Mouse (Mus musculus): ENCODE measurements at regions not wholly inside any gene's neighbourhood (a gene's known extent, or its start where the extent isn't known, plus 50 kb on each side); places are given as distances from the start of the nearest gene placed in this dataset.

DNA sequence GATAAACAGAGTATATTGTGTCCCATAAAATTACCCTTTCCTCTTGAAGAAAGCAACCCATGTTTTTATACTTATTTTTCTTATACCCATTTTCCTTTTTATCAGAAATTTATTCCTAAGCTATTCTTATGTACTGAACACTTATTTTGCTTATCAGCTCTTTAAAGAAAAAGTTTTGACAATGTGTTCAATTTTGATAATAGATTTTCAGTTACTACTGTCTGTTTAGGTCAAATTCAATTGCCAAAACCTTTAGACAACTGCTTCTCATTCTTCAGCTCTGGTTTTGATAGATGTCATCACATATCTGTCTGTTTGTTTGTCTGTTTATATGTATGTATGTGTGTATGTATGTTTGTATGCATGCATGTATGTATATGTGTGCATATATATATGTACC lies 117.8 kb upstream of the Hapln1 start:
- Histone ChIP-seq H3K36me3 (ENCODE audit: insufficient read depth, low read length) (no peaks in the 10 kb centered on the region), H3K4me3 (ENCODE audit: low read depth, low read length) (no peak overlapping the region), H3K27me3 (replicated peaks; ENCODE audit: insufficient read depth, low read length) (no peaks in the 10 kb centered on the region), H3K9me3 (ENCODE audit: low read length) (no peaks in the 10 kb centered on the region), H3K9ac (replicated peaks; ENCODE audit: low read depth) (no peak overlapping the region), H3K27ac (ENCODE audit: low read length) (no peak overlapping the region), H3K4me1 (ENCODE audit: insufficient read depth, low read depth, low read length) (no peaks in the 10 kb centered on the region), H3K4me2 (replicated peaks; ENCODE audit: low read depth, low read length) (no peak overlapping the region)
- TF ChIP-seq EP300 (IDR thresholded peaks at IDR 0.05): no peak
- no peak for TF ChIP-seq CTCF (IDR thresholded peaks at IDR 0.05)
- DNase-seq (ENCODE audit: low spot score) (no peak), ATAC-seq (no peak)

DNA sequence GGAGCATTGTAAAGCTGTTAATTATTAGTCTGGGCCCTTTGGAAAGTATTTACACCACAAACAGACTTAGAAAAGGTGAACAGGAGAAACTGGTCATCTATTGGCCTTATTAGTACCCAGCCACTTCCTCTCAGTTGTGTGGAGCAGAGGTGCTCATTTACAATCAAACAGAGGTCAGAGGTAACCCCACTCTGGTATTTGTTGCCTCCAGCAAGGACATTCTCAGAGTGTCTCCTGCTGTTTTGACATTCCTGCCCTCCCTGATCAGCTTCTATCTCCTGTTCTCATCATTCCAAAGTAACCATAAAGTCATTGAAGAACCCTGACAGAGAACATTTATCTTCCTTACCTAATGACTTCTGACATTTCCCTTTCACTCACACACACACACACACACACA lies 116.1 kb upstream of the Hapln1 start:
- Histone ChIP-seq H3K9ac (replicated peaks; ENCODE audit: low read depth) (no peak overlapping the region), H3K4me1 (ENCODE audit: insufficient read depth, low read depth, low read length) (no peaks in the 10 kb centered on the region), H3K9me3 (ENCODE audit: low read length) (no peaks in the 10 kb centered on the region), H3K27me3 (replicated peaks; ENCODE audit: insufficient read depth, low read length) (no peaks in the 10 kb centered on the region), H3K27ac (ENCODE audit: low read length) (no peak overlapping the region), H3K4me2 (replicated peaks; ENCODE audit: low read depth, low read length) (no peak overlapping the region), H3K4me3 (ENCODE audit: low read depth, low read length) (no peak overlapping the region), H3K36me3 (ENCODE audit: insufficient read depth, low read length) (no peaks in the 10 kb centered on the region)
- ATAC-seq (no peak), DNase-seq (ENCODE audit: low spot score) (no peak)
- TF ChIP-seq CTCF (IDR thresholded peaks at IDR 0.05): no peak
- TF ChIP-seq EP300 (IDR thresholded peaks at IDR 0.05): no peak

DNA sequence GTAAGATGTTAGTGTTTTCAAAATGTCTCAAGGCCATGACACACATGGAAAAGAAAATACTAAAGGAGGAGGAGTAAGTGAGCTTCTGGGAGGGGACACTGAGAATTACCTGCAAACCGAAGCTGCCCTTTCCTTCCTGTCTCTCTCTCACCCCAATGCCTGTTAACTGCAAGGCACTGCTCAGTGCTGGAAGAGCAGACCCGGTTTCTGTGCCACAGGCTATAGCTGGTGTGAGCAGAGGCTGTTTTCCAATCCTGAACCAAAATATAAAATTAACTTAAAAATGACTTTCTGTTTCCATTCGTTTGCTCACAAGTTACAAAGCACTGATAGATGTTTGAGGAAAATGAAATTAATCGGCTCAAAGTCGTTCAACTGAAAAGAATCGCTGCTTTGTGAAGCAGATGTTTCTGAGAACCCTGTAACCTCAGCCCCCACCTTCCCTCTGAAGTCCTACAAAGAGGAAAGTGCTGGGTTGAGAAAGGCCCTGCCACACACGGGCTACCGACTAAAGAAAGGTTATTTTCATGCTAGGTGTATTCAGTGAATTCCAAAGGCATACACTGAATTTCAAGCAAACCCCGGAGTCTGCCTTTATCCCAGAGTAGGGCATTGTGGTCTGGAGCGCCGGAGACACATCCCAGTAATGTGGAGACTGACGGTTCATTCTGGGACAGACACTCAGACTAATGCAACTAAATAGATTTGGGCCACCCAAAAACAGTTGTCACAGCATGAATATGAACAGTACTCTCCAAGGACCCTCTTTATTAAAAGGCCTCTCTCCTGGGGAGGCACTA lies 111.1 kb upstream of the Hapln1 start:
- no peak overlapping the region for H3K27ac ChIP-seq (ENCODE audit: low read length)
- H3K4me1 ChIP-seq (ENCODE audit: insufficient read depth, low read depth, low read length): no peaks in the 10 kb centered on the region
- no peak for DNase-seq (ENCODE audit: low spot score)
- no peak for ATAC-seq
- H3K9ac ChIP-seq (replicated peaks; ENCODE audit: low read depth): no peak overlapping the region
- H3K9me3 ChIP-seq (ENCODE audit: low read length): no peaks in the 10 kb centered on the region
- H3K36me3 ChIP-seq (ENCODE audit: insufficient read depth, low read length): no peaks in the 10 kb centered on the region
- no peak for TF ChIP-seq CTCF (IDR thresholded peaks at IDR 0.05)
- TF ChIP-seq EP300 (IDR thresholded peaks at IDR 0.05): no peak
- no peak overlapping the region for H3K4me3 ChIP-seq (ENCODE audit: low read depth, low read length)
- H3K27me3 ChIP-seq (replicated peaks; ENCODE audit: insufficient read depth, low read length): no peaks in the 10 kb centered on the region
- no peak overlapping the region for H3K4me2 ChIP-seq (replicated peaks; ENCODE audit: low read depth, low read length)
- 58% methylated on average over 12 of the region's 12 CpGs for WGBS

DNA sequence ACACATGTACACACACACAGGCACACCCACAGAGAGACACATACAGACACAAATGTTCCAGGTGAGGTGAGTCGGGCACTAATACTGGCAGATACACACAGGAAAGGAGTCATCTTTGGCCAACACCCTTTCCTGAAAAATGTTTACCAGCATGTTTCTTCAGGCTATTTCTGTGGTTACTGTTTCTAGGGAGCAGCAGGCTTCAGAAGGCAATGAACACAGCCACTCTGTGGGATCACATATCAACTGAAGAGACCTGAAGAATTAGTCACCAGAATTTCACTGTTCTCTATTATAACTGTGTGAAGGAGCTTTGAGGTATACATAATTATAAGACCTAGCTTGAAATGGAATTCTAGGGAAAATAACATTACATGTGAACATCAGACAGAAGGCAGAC lies 94.7 kb upstream of the Hapln1 start:
- WGBS: 75% methylated on average over 1 of the region's 1 CpGs
- H3K4me1 ChIP-seq (ENCODE audit: insufficient read depth, low read depth, low read length): no peaks in the 10 kb centered on the region
- no peak overlapping the region for H3K4me3 ChIP-seq (ENCODE audit: low read depth, low read length)
- H3K9ac ChIP-seq (replicated peaks; ENCODE audit: low read depth): no peak overlapping the region
- no peak overlapping the region for H3K27ac ChIP-seq (ENCODE audit: low read length)
- TF ChIP-seq CTCF (IDR thresholded peaks at IDR 0.05): no peak
- ATAC-seq (no peak), DNase-seq (ENCODE audit: low spot score) (no peak)
- H3K36me3 ChIP-seq (ENCODE audit: insufficient read depth, low read length): no peaks in the 10 kb centered on the region
- H3K27me3 ChIP-seq (replicated peaks; ENCODE audit: insufficient read depth, low read length): no peaks in the 10 kb centered on the region
- no peaks in the 10 kb centered on the region for H3K9me3 ChIP-seq (ENCODE audit: low read length)
- H3K4me2 ChIP-seq (replicated peaks; ENCODE audit: low read depth, low read length): no peak overlapping the region

DNA sequence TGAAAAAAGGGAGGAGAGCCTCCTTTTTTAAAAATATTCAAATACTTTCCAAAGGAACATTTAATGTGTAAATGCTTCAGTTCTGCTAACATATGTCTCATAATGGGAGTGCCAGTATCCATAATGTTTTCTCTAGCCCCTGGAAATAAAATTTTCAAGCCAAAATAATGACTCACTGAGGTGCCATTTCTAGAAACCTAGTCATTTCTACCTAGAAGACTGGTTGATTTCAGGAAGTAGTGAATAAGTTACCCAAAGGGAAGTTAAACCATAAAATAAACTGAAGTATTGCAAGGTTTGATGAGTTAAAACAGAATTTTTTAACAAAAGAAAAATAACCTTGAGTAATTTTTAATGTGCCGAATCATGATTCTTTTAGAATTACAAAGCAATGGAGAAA lies 85.8 kb upstream of the Hapln1 start:
- 94% methylated on average over 1 of the region's 1 CpGs for WGBS
- ATAC-seq: no peak
- TF ChIP-seq EP300 (IDR thresholded peaks at IDR 0.05): no peak
- no peak for TF ChIP-seq CTCF (IDR thresholded peaks at IDR 0.05)

DNA sequence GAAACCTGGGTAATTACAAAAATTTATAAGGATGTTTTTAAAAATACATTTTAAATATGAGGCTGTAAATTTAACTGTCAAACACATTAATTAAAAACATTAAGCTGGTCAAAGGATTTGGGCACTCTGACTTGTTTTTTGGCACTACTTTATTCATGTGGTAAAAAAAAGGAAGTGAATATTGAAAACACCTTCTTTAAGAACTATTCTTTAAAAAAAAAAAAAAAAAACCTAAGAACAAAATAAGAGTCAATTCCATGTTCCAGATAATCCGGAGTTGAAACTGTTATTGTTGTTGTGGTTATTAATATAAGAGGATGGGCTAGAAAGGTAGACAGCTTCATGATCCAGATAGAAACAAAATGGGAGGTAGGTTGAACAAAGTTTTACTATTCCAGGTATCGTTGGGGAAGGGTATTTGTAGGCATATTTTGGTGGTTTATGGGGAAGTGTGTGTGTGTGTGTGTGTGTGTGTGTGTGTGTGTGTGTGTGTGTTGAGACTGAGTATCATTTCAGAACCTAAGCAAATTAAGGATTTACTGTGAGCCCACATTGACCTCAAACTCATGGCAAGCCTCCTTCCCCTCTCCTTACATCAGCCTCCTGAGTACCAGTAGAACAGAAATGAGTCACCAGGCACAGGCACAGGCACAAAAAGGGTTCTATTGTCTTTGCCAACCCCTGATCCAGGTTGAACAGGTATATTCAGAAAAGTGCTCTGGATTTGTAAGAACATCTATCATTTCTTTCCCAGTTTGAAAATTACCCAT lies 85.2 kb upstream of the Hapln1 start:
- no peak for ATAC-seq
- 87% methylated on average over 2 of the region's 2 CpGs for WGBS

More for the DNA sequence above, 85.8 kb upstream of the Hapln1 start:
- H3K27me3 ChIP-seq (replicated peaks; ENCODE audit: insufficient read depth, low read length): no peaks in the 10 kb centered on the region
- H3K9ac ChIP-seq (replicated peaks; ENCODE audit: low read depth): no peak overlapping the region
- H3K4me2 ChIP-seq (replicated peaks; ENCODE audit: low read depth, low read length): no peak overlapping the region
- DNase-seq (ENCODE audit: low spot score): no peak
- no peaks in the 10 kb centered on the region for H3K36me3 ChIP-seq (ENCODE audit: insufficient read depth, low read length)
- no peak overlapping the region for H3K4me3 ChIP-seq (ENCODE audit: low read depth, low read length)
- no peaks in the 10 kb centered on the region for H3K9me3 ChIP-seq (ENCODE audit: low read length)
- H3K27ac ChIP-seq (ENCODE audit: low read length): no peak overlapping the region
- H3K4me1 ChIP-seq (ENCODE audit: insufficient read depth, low read depth, low read length): no peaks in the 10 kb centered on the region

More for the DNA sequence above, 85.2 kb upstream of the Hapln1 start:
- Histone ChIP-seq H3K27ac (ENCODE audit: low read length) (no peak overlapping the region), H3K9ac (replicated peaks; ENCODE audit: low read depth) (no peak overlapping the region), H3K4me1 (ENCODE audit: insufficient read depth, low read depth, low read length) (no peaks in the 10 kb centered on the region), H3K27me3 (replicated peaks; ENCODE audit: insufficient read depth, low read length) (no peaks in the 10 kb centered on the region), H3K4me3 (ENCODE audit: low read depth, low read length) (no peak overlapping the region), H3K9me3 (ENCODE audit: low read length) (no peaks in the 10 kb centered on the region), H3K36me3 (ENCODE audit: insufficient read depth, low read length) (no peaks in the 10 kb centered on the region), H3K4me2 (replicated peaks; ENCODE audit: low read depth, low read length) (no peak overlapping the region)
- TF ChIP-seq EP300 (IDR thresholded peaks at IDR 0.05): no peak
- no peak for TF ChIP-seq CTCF (IDR thresholded peaks at IDR 0.05)
- no peak for DNase-seq (ENCODE audit: low spot score)
